In the genomic region with DNA sequence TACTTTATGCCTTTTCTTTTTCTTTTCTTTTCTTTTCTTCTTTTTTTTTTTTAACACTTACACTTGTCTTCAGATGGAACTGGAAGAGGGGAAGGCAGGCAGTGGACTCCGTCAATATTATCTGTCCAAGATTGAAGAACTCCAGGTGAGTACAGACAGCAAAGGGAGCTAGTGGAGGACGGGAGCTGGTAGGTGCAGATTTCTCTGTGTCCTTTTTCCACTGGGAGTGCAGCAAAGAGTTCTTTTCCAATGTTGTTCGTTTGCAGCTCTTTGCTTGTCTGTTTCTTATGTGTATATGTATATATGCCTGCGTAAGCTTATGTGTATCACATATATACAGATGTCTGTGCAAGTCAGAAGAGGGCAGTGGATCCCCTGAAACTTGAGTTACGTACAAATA, we compare ENCODE assay signal across 8 mouse cellular contexts. TPM values are rescaled to one million over a fixed set of nuclear protein-coding genes. Genes with fewer than 3 reads are reported as not detected.
DNase-seq lines count a peak whose midpoint lies in the region; ATAC-seq lines count a peak whose summit lies in the region.

No protein-coding gene starts in this region.

- H3K9ac ChIP-seq in neural tube, embryonic 11.5 days (ENCODE audit: low read length) = peak overlapping the region; percentile 82
- peak overlapping the region; percentile 95 for H3K9ac ChIP-seq in forebrain, embryonic 15.5 days (replicated peaks)
- H3K9ac ChIP-seq in midbrain, embryonic 12.5 days (replicated peaks) = peak overlapping the region; percentile 89

- 74% methylated on average over 5 of the region's 5 CpGs for WGBS in neural tube, embryonic 11.5 days
- WGBS in forebrain, embryonic 15.5 days = 71% methylated on average over 5 of the region's 5 CpGs
- WGBS in midbrain, embryonic 12.5 days = 80% methylated on average over 5 of the region's 5 CpGs

- H3K9me3 ChIP-seq in neural tube, embryonic 11.5 days (ENCODE audit: control insufficient read depth, low read length) = no peaks in the 10 kb centered on the region
- H3K9me3 ChIP-seq in forebrain, embryonic 15.5 days = no peaks in the 10 kb centered on the region
- H3K9me3 ChIP-seq in midbrain, embryonic 12.5 days = no peaks in the 10 kb centered on the region

- peaks cover 8% of the 10 kb centered on the region for H3K36me3 ChIP-seq in neural tube, embryonic 11.5 days (ENCODE audit: control insufficient read depth, insufficient read depth, low read length)
- H3K36me3 ChIP-seq in forebrain, embryonic 15.5 days = peaks cover 49% of the 10 kb centered on the region
- H3K36me3 ChIP-seq in midbrain, embryonic 12.5 days = peaks cover 58% of the 10 kb centered on the region

- peak overlapping the region; percentile 78 for H3K4me3 ChIP-seq in neural tube, embryonic 11.5 days (ENCODE audit: low read depth, low read length)
- peak overlapping the region; percentile 92 for H3K4me3 ChIP-seq in forebrain, embryonic 15.5 days
- H3K4me3 ChIP-seq in midbrain, embryonic 12.5 days = peak overlapping the region; percentile 86

- H3K4me2 ChIP-seq in neural tube, embryonic 11.5 days (ENCODE audit: low read depth) = peak overlapping the region; percentile 96
- peak overlapping the region; percentile 96 for H3K4me2 ChIP-seq in forebrain, embryonic 15.5 days (replicated peaks)
- H3K4me2 ChIP-seq in midbrain, embryonic 12.5 days (replicated peaks) = peak overlapping the region; percentile 81

- no peaks in the 10 kb centered on the region for H3K27me3 ChIP-seq in neural tube, embryonic 11.5 days (ENCODE audit: control insufficient read depth, insufficient read depth, low read length)
- H3K27me3 ChIP-seq in forebrain, embryonic 15.5 days = no peaks in the 10 kb centered on the region
- no peaks in the 10 kb centered on the region for H3K27me3 ChIP-seq in midbrain, embryonic 12.5 days

- H3K4me1 ChIP-seq in neural tube, embryonic 11.5 days (ENCODE audit: control insufficient read depth, insufficient read depth, low read length) = peaks cover 9% of the 10 kb centered on the region
- H3K4me1 ChIP-seq in forebrain, embryonic 15.5 days = peaks cover 25% of the 10 kb centered on the region
- peaks cover 22% of the 10 kb centered on the region for H3K4me1 ChIP-seq in midbrain, embryonic 12.5 days

- H3K27ac ChIP-seq in neural tube, embryonic 11.5 days (ENCODE audit: low read depth, low read length) = no peak overlapping the region
- H3K27ac ChIP-seq in forebrain, embryonic 15.5 days (replicated peaks) = 0 out of 2 replicates have a peak overlapping the region, but pooled peaks have one; percentile 82
- no peak overlapping the region for H3K27ac ChIP-seq in midbrain, embryonic 12.5 days (replicated peaks)

- no peak for ATAC-seq in neural tube, embryonic 11.5 days (ENCODE audit: insufficient read depth, low FRiP score, low TSS enrichment)
- ATAC-seq in forebrain, embryonic 15.5 days (replicated peaks) = no peak
- ATAC-seq in midbrain, embryonic 12.5 days (ENCODE audit: low FRiP score, low read depth) = no peak

- no peak for DNase-seq in neural tube, embryonic 11.5 days (ENCODE audit: low spot score)
- no peak for DNase-seq in neural tube, embryonic 10.5 days (ENCODE audit: extremely low spot score, low spot score)
- peak; percentile 48 to 62 for DNase-seq in kidney, postnatal 25 days
- no peak for DNase-seq in ovary, postnatal 10 days (ENCODE audit: low spot score)
- DNase-seq in retina, embryonic 14.5 days (ENCODE audit: low spot score) = no peak
- no peak for DNase-seq in natural killer cell, adult 2 months (ENCODE audit: low spot score in 2 of 2)

RNA-seq across cellular contexts. Expression of gene Psmc5, which starts 0.8 kb away (rescaled TPM):
- polyA plus RNA-seq in neural tube, embryonic 11.5 days (2014; fragmentation: Nextera tagmentation; extraction: Ambion mirVana) = 414 and 431 TPM in 2 replicates
- 274 and 283 TPM in 2 replicates for polyA plus RNA-seq in forebrain, embryonic 15.5 days (2015; fragmentation: Nextera tagmentation; extraction: Ambion mirVana)
- 321 and 324 TPM in 2 replicates for polyA plus RNA-seq in midbrain, embryonic 12.5 days (2016; fragmentation: Nextera tagmentation; extraction: Ambion mirVana)

RNA-seq across cellular contexts. Expression of gene Ftsj3, which starts 0.9 kb away (rescaled TPM):
- 64.5 and 66.9 TPM in 2 replicates for polyA plus RNA-seq in neural tube, embryonic 11.5 days (2014; fragmentation: Nextera tagmentation; extraction: Ambion mirVana)
- 39.2 and 39.7 TPM in 2 replicates for polyA plus RNA-seq in forebrain, embryonic 15.5 days (2015; fragmentation: Nextera tagmentation; extraction: Ambion mirVana)
- 56.5 and 58.0 TPM in 2 replicates for polyA plus RNA-seq in midbrain, embryonic 12.5 days (2016; fragmentation: Nextera tagmentation; extraction: Ambion mirVana)

RNA-seq across cellular contexts. Expression of gene Smarcd2, which starts 16.0 kb away (rescaled TPM):
- 42.0 and 44.4 TPM in 2 replicates for polyA plus RNA-seq in neural tube, embryonic 11.5 days (2014; fragmentation: Nextera tagmentation; extraction: Ambion mirVana)
- 12.7 and 13.2 TPM in 2 replicates for polyA plus RNA-seq in forebrain, embryonic 15.5 days (2015; fragmentation: Nextera tagmentation; extraction: Ambion mirVana)
- 23.9 and 24.1 TPM in 2 replicates for polyA plus RNA-seq in midbrain, embryonic 12.5 days (2016; fragmentation: Nextera tagmentation; extraction: Ambion mirVana)

RNA-seq across cellular contexts. Expression of gene Tcam1, which starts 19.7 kb away (rescaled TPM):
- polyA plus RNA-seq in neural tube, embryonic 11.5 days (2014; fragmentation: Nextera tagmentation; extraction: Ambion mirVana) = 0.14 and 0.21 TPM in 2 replicates
- polyA plus RNA-seq in forebrain, embryonic 15.5 days (2015; fragmentation: Nextera tagmentation; extraction: Ambion mirVana) = 0.08 and 0.10 TPM in 2 replicates
- 0.17 and 0.24 TPM in 2 replicates for polyA plus RNA-seq in midbrain, embryonic 12.5 days (2016; fragmentation: Nextera tagmentation; extraction: Ambion mirVana)

RNA-seq across cellular contexts. Expression of gene Ddx42, which starts 40.0 kb away (rescaled TPM):
- 102 and 106 TPM in 2 replicates for polyA plus RNA-seq in neural tube, embryonic 11.5 days (2014; fragmentation: Nextera tagmentation; extraction: Ambion mirVana)
- 102 and 103 TPM in 2 replicates for polyA plus RNA-seq in forebrain, embryonic 15.5 days (2015; fragmentation: Nextera tagmentation; extraction: Ambion mirVana)
- polyA plus RNA-seq in midbrain, embryonic 12.5 days (2016; fragmentation: Nextera tagmentation; extraction: Ambion mirVana) = 113 and 120 TPM in 2 replicates

Comparison
In these comparisons a context has a peak if more than half of its experiments do, and no peak if none do; other contexts are left out.
1. DNase-seq: peak in kidney, postnatal 25 days (2 of 2); none in neural tube, embryonic 11.5 days (single experiment), neural tube, embryonic 10.5 days (single experiment), ovary, postnatal 10 days (single experiment), retina, embryonic 14.5 days (single experiment) and natural killer cell, adult 2 months (0 of 2).
2. Peak in every context shown above with its lines, with median percentiles within 50 percentile points of each other: H3K4me2 ChIP-seq, H3K4me3 ChIP-seq and H3K9ac ChIP-seq.